Mouse (Mus musculus): ENCODE data around the gene Dhrs7. TPM values are rescaled to one million over a fixed set of nuclear protein-coding genes. Genes with fewer than 3 reads are reported as not detected.

The Dhrs7 gene
- polyA plus RNA-seq, 1 experiment from 2014 or later: 49.2 TPM

DNA sequence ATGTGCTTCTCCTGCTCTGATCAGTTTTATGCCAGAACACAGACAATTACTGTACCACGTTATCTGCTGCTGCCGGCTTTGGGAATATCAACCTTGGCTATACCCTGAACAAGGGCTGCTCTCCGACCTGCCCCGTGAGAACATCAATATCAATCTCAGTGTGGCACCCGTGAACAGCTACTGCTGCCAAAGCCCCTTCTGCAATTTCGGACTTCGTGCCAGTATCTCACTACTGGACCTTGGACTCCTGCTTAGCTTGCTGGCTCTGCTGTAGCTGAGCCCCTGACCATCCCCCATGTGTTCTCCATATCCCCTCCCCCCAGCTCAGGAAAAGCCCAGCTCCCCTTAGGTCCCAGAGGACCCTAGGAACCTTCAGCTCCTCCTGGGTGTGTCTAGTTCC lies 43.9 kb downstream of the Dhrs7 start:
- Histone ChIP-seq H3K4me3 (ENCODE audit: inconsistent target) (no peak overlapping the region), H3K79me2 (ENCODE audit: inconsistent target) (no peaks in the 10 kb centered on the region), H3K36me3 (ENCODE audit: inconsistent target) (no peaks in the 10 kb centered on the region), H3K27ac (no peak overlapping the region)
- 91% methylated on average over 7 of the region's 7 CpGs for WGBS (ENCODE audit: missing documents)

GRCm38 (mm10) chr12:72612053-72612452 lies 52.7 kb downstream of the Dhrs7 start:
- no peak overlapping the region for H3K4me3 ChIP-seq (ENCODE audit: inconsistent target)
- no peak overlapping the region for H3K27ac ChIP-seq
- 88% methylated on average over 3 of the region's 3 CpGs for WGBS (ENCODE audit: missing documents)
- H3K79me2 ChIP-seq (ENCODE audit: inconsistent target): no peaks in the 10 kb centered on the region
- no peaks in the 10 kb centered on the region for H3K36me3 ChIP-seq (ENCODE audit: inconsistent target)

Other genes with a start within 250 kb of the Dhrs7 start
- 0.07 to 0.09 TPM in 2 of 3 replicates, not detected in the other for gene Lrrc9, start 223.0 kb downstream of the Dhrs7 start, polyA plus RNA-seq (2018)
- gene Pcnx4, start 128.5 kb downstream of the Dhrs7 start, polyA plus RNA-seq (2018): 2.6 to 4.2 TPM (median 4.0 TPM) in 3 replicates
- gene Gm4756, start 15.2 kb downstream of the Dhrs7 start, polyA plus RNA-seq (2018): not detected in 3 replicates
- 76.1 to 97.1 TPM (median 82.6 TPM) in 3 replicates for gene Ppm1a, start 92.5 kb upstream of the Dhrs7 start, polyA plus RNA-seq (2018)

All from macrophage (primary cell).